Mouse (Mus musculus): ENCODE measurements around the gene Dlx4. TPM values are rescaled to one million over a fixed set of nuclear protein-coding genes. Genes with fewer than 3 reads are reported as not detected.

Gene Dlx4
- polyA plus RNA-seq, 1 experiment = not detected

DNA sequence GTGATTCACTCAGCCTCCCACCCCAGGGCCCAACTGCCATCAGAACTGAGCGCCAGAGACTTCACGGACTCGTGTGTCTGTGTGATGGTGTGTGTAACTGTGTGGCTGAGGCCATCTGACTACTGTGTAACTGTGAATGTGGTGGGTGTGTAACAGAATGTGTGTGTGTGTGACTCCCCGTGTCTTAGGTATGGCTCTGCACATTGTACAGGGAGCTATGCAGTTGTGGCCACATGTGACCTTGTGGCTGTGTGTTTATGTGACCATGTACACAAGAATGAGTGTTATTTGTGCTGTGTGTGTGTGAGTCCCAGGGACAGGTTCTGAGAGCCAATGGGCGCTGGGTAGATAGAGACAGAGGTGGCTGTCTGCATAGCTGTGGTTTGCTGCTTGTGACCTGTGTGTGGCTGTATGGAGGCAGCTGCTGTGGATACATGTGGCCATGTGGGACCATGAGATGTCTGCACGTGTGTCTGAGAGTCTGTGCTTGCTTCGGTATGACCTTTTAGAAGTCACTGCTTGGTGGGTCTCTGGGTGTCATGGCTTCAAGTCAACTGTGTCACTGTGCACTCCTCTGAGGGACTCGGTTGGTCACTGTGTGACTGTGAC is 13.8 kb upstream of the Dlx4 start:
- no peaks in the 10 kb centered on the region for H3K4me1 ChIP-seq (ENCODE audit: control insufficient read depth, insufficient read depth, low read length)
- 78% methylated on average over 8 of the region's 8 CpGs for WGBS
- TF ChIP-seq CTCF (IDR thresholded peaks at IDR 0.05; ENCODE audit: control insufficient read depth, insufficient read depth, low read length) (no peak), POLR2A (IDR thresholded peaks at IDR 0.05; ENCODE audit: borderline replicate concordance, control insufficient read depth, low read depth, low read length) (no peak)

DNA sequence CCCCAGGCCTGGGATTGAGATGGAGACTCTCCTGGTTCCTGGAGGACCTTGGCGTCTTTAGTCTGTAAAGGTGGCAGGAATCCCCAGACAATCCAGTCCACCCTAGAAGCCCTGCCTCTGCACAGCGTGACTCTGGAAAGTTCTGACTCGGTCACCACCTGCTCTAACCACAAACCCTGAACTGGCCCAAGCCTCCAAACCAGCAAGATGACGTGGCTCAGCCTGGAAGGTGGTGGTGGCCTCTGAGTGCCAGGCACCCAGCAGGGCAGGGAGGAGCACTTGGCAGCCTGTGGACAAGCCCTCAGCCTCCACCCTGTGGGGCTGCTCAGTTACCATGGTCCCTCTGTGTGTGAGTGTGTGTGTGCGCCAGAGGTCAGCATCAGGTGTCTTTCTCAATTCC is 11.8 kb upstream of the Dlx4 start:
- H3K27ac ChIP-seq (ENCODE audit: control insufficient read depth, insufficient read depth, low read depth, low read length, poor library complexity) = no peak overlapping the region
- 30% methylated on average over 5 of the region's 5 CpGs for WGBS
- TF ChIP-seq POLR2A (IDR thresholded peaks at IDR 0.05; ENCODE audit: borderline replicate concordance, control insufficient read depth, low read depth, low read length) = no peak
- TF ChIP-seq CTCF (IDR thresholded peaks at IDR 0.05; ENCODE audit: control insufficient read depth, insufficient read depth, low read length) = no peak
- no peak overlapping the region for H3K4me3 ChIP-seq (replicated peaks; ENCODE audit: control insufficient read depth, low read depth, low read length)
- H3K4me1 ChIP-seq (ENCODE audit: control insufficient read depth, insufficient read depth, low read length) = no peaks in the 10 kb centered on the region

More for the DNA sequence above, 13.8 kb upstream of the Dlx4 start:
- H3K4me3 ChIP-seq (replicated peaks; ENCODE audit: control insufficient read depth, low read depth, low read length) = no peak overlapping the region
- H3K27ac ChIP-seq (ENCODE audit: control insufficient read depth, insufficient read depth, low read depth, low read length, poor library complexity) = no peak overlapping the region

DNA sequence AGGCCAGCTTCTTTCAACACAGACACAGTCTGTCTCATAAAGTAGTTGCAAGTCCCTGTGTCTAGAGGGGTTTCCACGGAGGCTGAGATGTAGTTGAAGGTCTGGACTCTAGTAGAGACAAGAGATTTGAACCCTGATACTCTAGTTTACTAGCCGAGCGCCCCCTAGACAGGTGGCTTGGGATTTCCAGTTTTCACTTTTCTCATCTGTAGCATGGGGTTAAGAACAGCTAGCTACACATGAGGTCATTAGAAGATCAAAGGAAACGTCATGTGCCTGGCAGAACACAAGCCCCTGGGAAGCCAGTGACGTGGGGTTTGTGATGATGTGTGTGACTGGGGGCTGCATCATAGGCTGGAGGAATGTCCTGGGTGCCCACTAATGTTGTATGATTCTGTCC is 11.3 kb upstream of the Dlx4 start:
- 58% methylated on average over 5 of the region's 5 CpGs for WGBS
- TF ChIP-seq CTCF (IDR thresholded peaks at IDR 0.05; ENCODE audit: control insufficient read depth, insufficient read depth, low read length) (no peak), POLR2A (IDR thresholded peaks at IDR 0.05; ENCODE audit: borderline replicate concordance, control insufficient read depth, low read depth, low read length) (no peak)
- Histone ChIP-seq H3K4me3 (replicated peaks; ENCODE audit: control insufficient read depth, low read depth, low read length) (no peak overlapping the region), H3K27ac (ENCODE audit: control insufficient read depth, insufficient read depth, low read depth, low read length, poor library complexity) (no peak overlapping the region), H3K4me1 (ENCODE audit: control insufficient read depth, insufficient read depth, low read length) (no peaks in the 10 kb centered on the region)

DNA sequence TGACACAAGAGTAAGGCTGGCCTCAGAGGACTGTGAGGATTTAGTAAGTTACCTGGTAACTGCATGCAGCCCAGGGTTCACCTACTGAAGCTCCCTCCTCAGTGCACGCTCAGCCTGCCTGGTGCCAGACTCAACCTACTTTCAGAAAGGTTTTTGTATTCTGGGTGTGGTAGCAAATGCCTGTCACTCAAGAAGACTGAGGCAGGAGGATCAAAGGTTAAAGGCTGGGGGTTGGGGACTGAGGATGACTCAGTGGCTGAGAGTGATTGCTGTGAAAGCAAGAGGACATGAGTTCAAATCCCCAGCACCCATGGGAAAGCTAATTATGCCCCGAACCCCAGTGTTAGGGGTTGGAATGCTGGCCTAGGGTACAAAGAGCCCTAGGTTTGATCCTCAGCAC is 9.4 kb upstream of the Dlx4 start:
- TF ChIP-seq POLR2A (IDR thresholded peaks at IDR 0.05; ENCODE audit: borderline replicate concordance, control insufficient read depth, low read depth, low read length) = no peak
- TF ChIP-seq CTCF (IDR thresholded peaks at IDR 0.05; ENCODE audit: control insufficient read depth, insufficient read depth, low read length) = no peak
- 84% methylated on average over 2 of the region's 2 CpGs for WGBS
- Histone ChIP-seq H3K27ac (ENCODE audit: control insufficient read depth, insufficient read depth, low read depth, low read length, poor library complexity) (no peak overlapping the region), H3K4me3 (replicated peaks; ENCODE audit: control insufficient read depth, low read depth, low read length) (no peak overlapping the region), H3K4me1 (ENCODE audit: control insufficient read depth, insufficient read depth, low read length) (no peaks in the 10 kb centered on the region)

DNA sequence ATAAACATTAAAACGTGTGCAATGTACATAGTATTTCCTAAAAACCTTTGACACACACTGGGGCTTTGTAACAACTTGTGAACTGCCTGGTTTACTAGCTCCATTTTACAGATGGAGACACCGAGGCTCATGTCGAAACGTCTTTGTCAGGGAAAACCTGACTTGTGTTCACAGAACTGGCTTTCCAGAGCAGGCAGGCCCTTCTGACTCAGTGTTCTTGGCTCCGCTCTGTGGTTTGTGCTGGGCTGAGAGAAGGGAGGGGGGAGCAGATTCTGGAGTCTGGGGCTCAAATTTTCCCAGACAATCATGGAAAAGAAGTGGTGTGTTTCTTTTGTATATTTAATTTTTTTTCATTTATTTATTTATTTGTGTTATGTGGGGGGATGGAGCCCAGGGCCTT is 7.6 kb upstream of the Dlx4 start:
- WGBS = 79% methylated on average over 5 of the region's 5 CpGs
- Histone ChIP-seq H3K27ac (ENCODE audit: control insufficient read depth, insufficient read depth, low read depth, low read length, poor library complexity) (no peak overlapping the region), H3K4me1 (ENCODE audit: control insufficient read depth, insufficient read depth, low read length) (no peaks in the 10 kb centered on the region), H3K4me3 (replicated peaks; ENCODE audit: control insufficient read depth, low read depth, low read length) (no peak overlapping the region)
- TF ChIP-seq CTCF (IDR thresholded peaks at IDR 0.05; ENCODE audit: control insufficient read depth, insufficient read depth, low read length) = no peak
- no peak for TF ChIP-seq POLR2A (IDR thresholded peaks at IDR 0.05; ENCODE audit: borderline replicate concordance, control insufficient read depth, low read depth, low read length)

DNA sequence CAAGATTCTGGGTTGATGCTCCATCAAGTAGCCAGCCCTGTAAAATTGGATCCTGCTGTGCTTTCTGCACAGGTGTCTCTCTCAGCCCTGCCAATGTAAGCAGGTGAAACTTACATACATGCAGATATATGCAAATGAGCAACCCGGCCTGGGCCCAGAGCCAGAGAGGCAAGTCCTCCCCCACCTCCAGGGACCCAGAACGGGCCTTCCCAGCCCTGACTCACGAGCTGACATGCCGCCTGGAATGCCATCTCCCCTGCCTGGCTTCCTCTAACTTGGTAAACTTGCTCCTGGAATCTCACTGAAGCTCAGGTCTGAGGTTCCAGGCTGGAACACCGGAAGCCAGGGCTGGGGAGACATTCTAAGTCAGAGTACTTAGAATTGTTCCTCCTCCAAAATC is 7.1 kb upstream of the Dlx4 start:
- 68% methylated on average over 5 of the region's 5 CpGs for WGBS
- TF ChIP-seq CTCF (IDR thresholded peaks at IDR 0.05; ENCODE audit: control insufficient read depth, insufficient read depth, low read length) (no peak), POLR2A (IDR thresholded peaks at IDR 0.05; ENCODE audit: borderline replicate concordance, control insufficient read depth, low read depth, low read length) (no peak)
- Histone ChIP-seq H3K27ac (ENCODE audit: control insufficient read depth, insufficient read depth, low read depth, low read length, poor library complexity) (no peak overlapping the region), H3K4me3 (replicated peaks; ENCODE audit: control insufficient read depth, low read depth, low read length) (no peak overlapping the region), H3K4me1 (ENCODE audit: control insufficient read depth, insufficient read depth, low read length) (no peaks in the 10 kb centered on the region)

DNA sequence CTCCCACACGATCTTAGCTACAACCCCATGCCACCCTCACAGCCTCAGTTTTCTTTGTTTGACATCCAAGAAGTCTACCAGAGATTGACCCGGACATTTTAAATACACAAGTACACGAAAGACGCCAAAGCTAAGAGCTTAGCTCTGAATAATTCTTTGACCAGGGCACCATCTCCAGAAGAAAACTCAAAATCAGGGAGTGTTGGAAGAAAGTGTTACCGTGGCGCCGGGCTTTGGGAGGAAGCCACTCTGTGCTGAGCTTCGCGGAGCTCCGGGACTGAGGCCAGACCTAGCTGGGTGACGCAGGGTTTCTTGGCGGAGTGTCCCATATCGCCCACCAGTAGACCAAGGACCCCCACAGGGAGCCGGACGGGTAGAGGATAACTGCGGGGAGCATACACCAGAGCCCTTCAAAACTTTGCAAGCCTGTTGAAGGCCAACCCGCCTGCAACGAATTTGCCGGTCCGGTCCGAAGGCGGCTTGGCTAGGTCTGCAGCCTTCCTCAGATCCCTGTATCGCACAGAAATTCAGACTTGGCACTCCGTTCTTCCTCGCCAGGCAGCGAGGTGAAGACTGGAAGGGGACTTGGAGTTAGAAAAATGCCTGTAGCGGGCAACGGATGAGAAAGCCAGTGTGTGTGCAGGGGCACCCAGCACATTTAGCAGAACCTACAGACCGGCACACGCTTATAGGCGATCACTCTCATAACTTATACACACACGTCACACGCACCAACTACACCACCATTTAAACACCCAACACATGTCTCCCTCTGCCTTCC is 4.4 kb upstream of the Dlx4 start:
- 4% methylated on average over 33 of the region's 33 CpGs for WGBS
- H3K4me3 ChIP-seq (replicated peaks; ENCODE audit: control insufficient read depth, low read depth, low read length) = no peak overlapping the region
- no peaks in the 10 kb centered on the region for H3K4me1 ChIP-seq (ENCODE audit: control insufficient read depth, insufficient read depth, low read length)
- H3K27ac ChIP-seq (ENCODE audit: control insufficient read depth, insufficient read depth, low read depth, low read length, poor library complexity) = no peak overlapping the region
- no peak for TF ChIP-seq POLR2A (IDR thresholded peaks at IDR 0.05; ENCODE audit: borderline replicate concordance, control insufficient read depth, low read depth, low read length)
- no peak for TF ChIP-seq CTCF (IDR thresholded peaks at IDR 0.05; ENCODE audit: control insufficient read depth, insufficient read depth, low read length)

DNA sequence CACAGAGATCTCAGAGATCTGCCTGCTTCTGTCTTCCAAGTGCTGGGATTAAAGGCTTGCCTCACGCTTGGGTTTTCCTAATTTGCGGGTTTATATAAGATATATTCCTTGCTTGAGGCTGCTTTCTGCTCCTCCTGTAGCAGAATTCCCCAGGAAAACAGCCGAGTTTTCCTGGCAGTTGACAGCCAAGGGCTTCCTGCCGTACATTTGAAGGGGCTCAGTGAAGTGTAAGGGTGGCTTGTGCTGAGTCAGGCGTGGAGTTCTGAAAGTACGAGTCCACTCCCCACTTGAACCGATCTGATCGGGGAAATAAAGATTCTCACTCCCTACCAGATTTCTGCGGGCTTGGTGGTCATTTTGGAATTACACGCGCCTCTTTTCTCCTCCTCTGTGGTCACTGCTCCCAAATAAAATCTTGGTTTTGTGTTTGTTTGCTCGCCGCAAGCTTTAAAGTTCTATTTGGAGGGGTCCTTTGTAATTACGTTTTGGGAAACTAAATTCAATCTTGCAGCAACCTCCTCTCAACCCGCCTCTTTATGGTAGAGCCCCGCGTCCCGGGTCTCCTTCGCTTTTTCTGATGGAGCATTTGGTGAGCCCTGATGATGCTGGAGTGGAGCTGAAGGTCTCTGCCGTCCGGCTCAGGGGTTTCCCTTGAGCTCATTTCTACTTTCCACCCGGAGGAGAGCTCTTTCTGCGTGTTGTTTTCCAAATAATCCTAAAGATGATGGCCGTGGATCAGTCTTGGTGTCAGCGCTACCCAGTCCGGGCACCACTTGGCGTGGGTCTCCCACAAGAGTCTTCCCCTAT is 3.6 kb upstream of the Dlx4 start:
- 5% methylated on average over 27 of the region's 27 CpGs for WGBS
- no peak for TF ChIP-seq POLR2A (IDR thresholded peaks at IDR 0.05; ENCODE audit: borderline replicate concordance, control insufficient read depth, low read depth, low read length)
- no peak for TF ChIP-seq CTCF (IDR thresholded peaks at IDR 0.05; ENCODE audit: control insufficient read depth, insufficient read depth, low read length)
- Histone ChIP-seq H3K27ac (ENCODE audit: control insufficient read depth, insufficient read depth, low read depth, low read length, poor library complexity) (no peak overlapping the region), H3K4me1 (ENCODE audit: control insufficient read depth, insufficient read depth, low read length) (no peaks in the 10 kb centered on the region), H3K4me3 (replicated peaks; ENCODE audit: control insufficient read depth, low read depth, low read length) (no peak overlapping the region)

Measured in bone marrow, adult 2 months (tissue).